Mouse (Mus musculus) stomach, postnatal 0 days (tissue): ENCODE measurements around the gene Polr2h.

Experiments used
- CTCF ChIP-seq: IDR thresholded peaks from 2 replicates; pipeline ENCODE4 v1.5.1; 2016; ENCODE audit warnings: antibody characterized with exemption, low read depth, mild to moderate bottlenecking, moderate library complexity
- EP300 ChIP-seq: optimal IDR thresholded peaks from 2 replicates; pipeline ENCODE3; 2016; ENCODE audit warnings: antibody characterized with exemption

GRCm38 (mm10) chr16:20756052-20756451 lies 38.6 kb downstream of the Polr2h start:
- TF ChIP-seq CTCF = no peak
- no peak for TF ChIP-seq EP300
